Mouse (Mus musculus): ENCODE measurements around the gene Rab11fip4.

- TF ChIP-seq CTCF (IDR thresholded peaks at IDR 0.05; ENCODE audit: extremely low read depth, insufficient read depth, insufficient read length, insufficient replicate concordance) = no peak
- TF ChIP-seq POLR2A (IDR thresholded peaks at IDR 0.05; ENCODE audit: low read depth, low read length) = no peak
Observed at GRCm38 (mm10) chr11:79657053-79657452, 66.0 kb downstream of the Rab11fip4 start.
